Mouse (Mus musculus) kidney, embryonic 15.5 days (tissue): ENCODE data around the gene Rpl23. TPM values are rescaled to one million over a fixed set of nuclear protein-coding genes. Genes with fewer than 3 reads are reported as not detected.
"Not testable (repeated sequence)": the region's sequence is repeated elsewhere in the genome, so short reads cannot be mapped to it uniquely, and the experiment has no call there.

Experiments used
- ATAC-seq: fragments of 200-750 bp; cut with Nextera tagmentation; replicated peaks from 2 replicates; pipeline ENCODE4 v1.8.0; 2017; ENCODE audit warnings: moderate TSS enrichment; ENCODE audit not compliant: low FRiP score
- H3K27ac ChIP-seq: fragments of 300-500 bp; sonication (generic); 2 replicates; pipeline ENCODE4 v1.5.1; 2015; ENCODE audit warnings: mild to moderate bottlenecking, inconsistent platforms
- H3K27me3 ChIP-seq: fragments of 300-500 bp; sonication (generic); 2 replicates; pipeline ENCODE4 v1.6.1; 2015; ENCODE audit warnings: inconsistent platforms
- H3K36me3 ChIP-seq: fragments of 300-500 bp; sonication (generic); 2 replicates; pipeline ENCODE4 v1.6.1; 2015; ENCODE audit warnings: inconsistent platforms
- H3K4me1 ChIP-seq: fragments of 300-500 bp; sonication (generic); 2 replicates; pipeline ENCODE4 v1.6.1; 2015; ENCODE audit warnings: inconsistent platforms
- H3K4me2 ChIP-seq: fragments of 300-500 bp; sonication (generic); 2 replicates; pipeline ENCODE4 v1.6.1; 2015; ENCODE audit warnings: moderate library complexity, mild to moderate bottlenecking, inconsistent platforms
- H3K4me3 ChIP-seq: fragments of 300-500 bp; sonication (generic); replicated peaks from 2 replicates; pipeline ENCODE4 v1.5.1; 2015; ENCODE audit warnings: mild to moderate bottlenecking, inconsistent platforms
- H3K9ac ChIP-seq: fragments of 300-500 bp; sonication (generic); 2 replicates; pipeline ENCODE4 v1.6.1; 2015; ENCODE audit warnings: mild to moderate bottlenecking, inconsistent platforms
- H3K9me3 ChIP-seq: fragments of 300-500 bp; sonication (generic); replicated peaks from 2 replicates; pipeline ENCODE4 v1.6.1; 2016; ENCODE audit warnings: inconsistent platforms
- WGBS: fragments of 180-500 bp; shearing (Covaris S2); methylation state at CpG from one replicate; pipeline ENCODE4 v1.1.7; 2015; ENCODE audit warnings: mixed read lengths; 5-methylcytosine and 5-hydroxymethylcytosine counted together
- polyA plus RNA-seq: library from polyadenylated mRNA; unstranded; fragments of >200 nt; fragmentation: Nextera tagmentation; extraction: Ambion mirVana; gene quantifications from 2 replicates; pipeline ENCODE4 v1.2.1, GENCODE M21; 2015

The Rpl23 gene
- polyA plus RNA-seq, 1 experiment from 2014 or later: 565 TPM

DNA sequence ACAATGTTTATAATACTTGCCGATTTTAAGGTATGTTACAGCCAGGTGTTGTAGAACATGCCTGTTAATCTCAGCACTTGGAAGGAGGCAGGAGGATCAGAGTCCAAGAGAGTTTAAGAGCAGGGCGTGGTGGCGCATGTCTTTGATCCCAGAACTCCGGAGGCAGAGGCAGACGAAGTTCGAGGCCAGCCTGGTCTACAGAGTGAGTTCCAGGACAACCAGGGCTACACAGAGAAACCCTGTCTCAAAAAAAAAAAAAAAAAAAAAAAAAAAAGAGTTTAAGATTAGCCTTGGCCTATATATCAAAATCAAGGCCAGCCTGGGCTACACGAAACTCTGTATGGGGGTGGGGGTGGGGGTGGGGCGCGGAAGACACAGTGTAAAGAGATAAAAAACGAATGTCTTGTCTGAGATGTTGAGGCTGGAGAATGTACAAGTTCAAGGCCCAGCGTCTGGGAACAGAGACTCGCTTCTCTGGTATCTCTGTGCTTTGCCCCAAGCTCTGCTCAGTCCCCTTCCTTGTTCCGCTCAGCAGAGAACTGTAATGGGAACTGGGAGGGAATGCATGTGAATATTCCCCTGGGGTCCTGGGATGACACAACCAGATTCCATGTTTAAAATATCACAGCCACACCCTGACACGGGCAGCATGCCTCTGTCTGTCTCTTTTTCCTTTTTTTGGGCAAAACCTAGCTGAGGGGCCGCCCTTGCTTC is 15.3 kb upstream of the Rpl23 start:
- Histone ChIP-seq H3K4me3 (peak overlapping the region; percentile 83; the same call in 1 of the 2 replicates), H3K27me3 (no peaks in the 10 kb centered on the region), H3K4me1 (peaks cover 36% of the 10 kb centered on the region), H3K36me3 (no peaks in the 10 kb centered on the region), H3K9ac (no peak overlapping the region), H3K4me2 (peak overlapping the region; percentile 90), H3K9me3 (no peaks in the 10 kb centered on the region), H3K27ac (0 out of 2 replicates have a peak overlapping the region, but pooled peaks have one; percentile 99)
- ATAC-seq: no peak
- 57% methylated on average over 15 of the region's 15 CpGs for WGBS

- ATAC-seq: no peak
- H3K36me3 ChIP-seq: no peaks in the 10 kb centered on the region
Observed at GRCm38 (mm10) chr11:97796910-97797309, 14.7 kb upstream of the Rpl23 start.

GRCm38 (mm10) chr11:97793165-97793564 is 10.9 kb upstream of the Rpl23 start:
- H3K4me3 ChIP-seq: no peak overlapping the region
- H3K36me3 ChIP-seq: no peaks in the 10 kb centered on the region
- no peak for ATAC-seq
- no peak overlapping the region for H3K27ac ChIP-seq
- H3K9ac ChIP-seq: no peak overlapping the region
- no peaks in the 10 kb centered on the region for H3K9me3 ChIP-seq
- H3K4me1 ChIP-seq: peaks cover 6% of the 10 kb centered on the region
- WGBS: 11% methylated on average over 2 of the region's 2 CpGs
- no peaks in the 10 kb centered on the region for H3K27me3 ChIP-seq
- no peak overlapping the region for H3K4me2 ChIP-seq

More at GRCm38 (mm10) chr11:97796910-97797309, 14.7 kb upstream of the Rpl23 start:
- Histone ChIP-seq H3K4me3 (no peak overlapping the region), H3K27ac (no peak overlapping the region), H3K4me1 (peaks cover 29% of the 10 kb centered on the region), H3K9me3 (no peaks in the 10 kb centered on the region), H3K9ac (no peak overlapping the region), H3K4me2 (no peak overlapping the region), H3K27me3 (no peaks in the 10 kb centered on the region)
- WGBS: 6% methylated on average over 6 of the region's 6 CpGs

- H3K36me3 ChIP-seq, H3K9ac ChIP-seq, ATAC-seq, H3K4me3 ChIP-seq, H3K4me1 ChIP-seq, H3K9me3 ChIP-seq, H3K27ac ChIP-seq, H3K27me3 ChIP-seq, H3K4me2 ChIP-seq: not testable (repeated sequence)
- WGBS: 69% methylated on average over 2 of the region's 2 CpGs
Observed at GRCm38 (mm10) chr11:97790778-97791438, 8.7 kb upstream of the Rpl23 start.

GRCm38 (mm10) chr11:97789727-97790126 is 7.5 kb upstream of the Rpl23 start:
- H3K4me3 ChIP-seq: no peak overlapping the region
- H3K36me3 ChIP-seq: no peaks in the 10 kb centered on the region
- ATAC-seq: no peak
- H3K4me2 ChIP-seq: no peak overlapping the region
- H3K27ac ChIP-seq: no peak overlapping the region
- no peaks in the 10 kb centered on the region for H3K4me1 ChIP-seq
- no peak overlapping the region for H3K9ac ChIP-seq
- H3K9me3 ChIP-seq: 0 out of 2 replicates have a peak, but pooled peaks cover 2% of the 10 kb centered on the region
- WGBS: 87% methylated on average over 5 of the region's 5 CpGs
- H3K27me3 ChIP-seq: no peaks in the 10 kb centered on the region

DNA sequence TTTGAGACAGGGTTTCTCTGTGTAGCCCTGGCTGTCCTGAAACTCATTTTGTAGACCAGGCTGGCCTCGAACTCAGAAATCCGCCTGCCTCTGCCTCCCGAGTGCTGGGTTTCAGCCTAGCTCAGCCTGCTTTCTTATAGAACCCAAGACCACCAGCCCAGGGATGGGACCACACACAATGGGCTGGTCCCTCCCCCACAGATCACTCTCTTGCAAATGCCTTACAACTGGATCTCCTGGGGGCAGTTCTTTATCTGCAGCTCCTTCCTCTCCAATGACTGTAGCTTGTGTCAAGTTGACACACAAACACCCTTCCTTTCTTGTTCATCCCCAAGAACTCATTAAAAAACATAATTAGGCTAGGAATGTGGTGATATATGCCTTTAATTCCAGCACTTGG is 5.7 kb upstream of the Rpl23 start:
- Histone ChIP-seq H3K4me3 (no peak overlapping the region), H3K36me3 (no peaks in the 10 kb centered on the region), H3K27ac (no peak overlapping the region), H3K9me3 (0 out of 2 replicates have a peak, but pooled peaks cover 2% of the 10 kb centered on the region), H3K27me3 (no peaks in the 10 kb centered on the region), H3K4me1 (peaks cover 5% of the 10 kb centered on the region; the same call in 1 of the 2 replicates), H3K9ac (no peak overlapping the region), H3K4me2 (no peak overlapping the region)
- whole genome bisulfite sequencing: 95% methylated on average over 3 of the region's 3 CpGs
- ATAC-seq: no peak

GRCm38 (mm10) chr11:97782564-97782895 is 293 bp upstream of the Rpl23 start:
- ATAC-seq: no peak
- Histone ChIP-seq H3K9me3 (0 out of 2 replicates have a peak, but pooled peaks cover 2% of the 10 kb centered on the region), H3K27me3 (no peaks in the 10 kb centered on the region), H3K4me3 (peak overlapping the region; percentile 90), H3K36me3 (peaks cover 37% of the 10 kb centered on the region), H3K4me1 (peaks cover 25% of the 10 kb centered on the region), H3K4me2 (peak overlapping the region; percentile 69), H3K9ac (peak overlapping the region; percentile 64), H3K27ac (peak overlapping the region; percentile 82)
- WGBS: under 1% methylated on average over 10 of the region's 10 CpGs

GRCm38 (mm10) chr11:97781478-97781831 is 782 bp downstream of the Rpl23 start:
- Histone ChIP-seq H3K4me2 (peak overlapping the region; percentile 69), H3K36me3 (peaks cover 48% of the 10 kb centered on the region), H3K27me3 (no peaks in the 10 kb centered on the region), H3K9me3 (no peaks in the 10 kb centered on the region), H3K4me1 (peaks cover 25% of the 10 kb centered on the region), H3K27ac (peak overlapping the region; percentile 94), H3K4me3 (peak overlapping the region; percentile 90), H3K9ac (peak overlapping the region; percentile 97)
- ATAC-seq: no peak
- under 1% methylated on average over 11 of the region's 11 CpGs for WGBS

GRCm38 (mm10) chr11:97779968-97780701 is 2.1 kb downstream of the Rpl23 start:
- Histone ChIP-seq H3K4me1 (peaks cover 25% of the 10 kb centered on the region), H3K27ac (peak overlapping the region; percentile 23; the same call in 1 of the 2 replicates), H3K4me2 (peak overlapping the region; percentile 69), H3K4me3 (peak overlapping the region; percentile 90), H3K27me3 (no peaks in the 10 kb centered on the region), H3K9me3 (no peaks in the 10 kb centered on the region), H3K36me3 (peaks cover 60% of the 10 kb centered on the region), H3K9ac (peak overlapping the region; percentile 97)
- 69% methylated on average over 2 of the region's 2 CpGs for WGBS
- no peak for ATAC-seq

GRCm38 (mm10) chr11:97778918-97779317 is 3.3 kb downstream of the Rpl23 start:
- ATAC-seq: no peak
- no peak overlapping the region for H3K9ac ChIP-seq
- H3K27me3 ChIP-seq: no peaks in the 10 kb centered on the region
- 0 out of 2 replicates have a peak overlapping the region, but pooled peaks have one; percentile 15 for H3K4me2 ChIP-seq
- WGBS: 97% methylated on average over 1 of the region's 1 CpGs
- peak overlapping the region; percentile 11; the same call in 1 of the 2 replicates for H3K4me3 ChIP-seq
- peaks cover 25% of the 10 kb centered on the region for H3K4me1 ChIP-seq
- H3K9me3 ChIP-seq: no peaks in the 10 kb centered on the region
- peaks cover 64% of the 10 kb centered on the region for H3K36me3 ChIP-seq
- no peak overlapping the region for H3K27ac ChIP-seq

- WGBS: 44% methylated on average over 2 of the region's 2 CpGs
- ATAC-seq: 0 out of 2 replicates have a peak, but pooled peaks have one; percentile 2
- H3K27ac ChIP-seq: no peak overlapping the region; the same call in 1 of the 2 replicates
- no peak overlapping the region for H3K4me3 ChIP-seq
- peaks cover 64% of the 10 kb centered on the region for H3K36me3 ChIP-seq
- peaks cover 18% of the 10 kb centered on the region for H3K4me1 ChIP-seq
- no peak overlapping the region for H3K4me2 ChIP-seq
- H3K27me3 ChIP-seq: no peaks in the 10 kb centered on the region
- no peak overlapping the region for H3K9ac ChIP-seq
- H3K9me3 ChIP-seq: no peaks in the 10 kb centered on the region
Observed at GRCm38 (mm10) chr11:97777129-97777529, 5.1 kb downstream of the Rpl23 start.
